8 mouse cellular contexts compared by ENCODE assay signal in the genomic region with DNA sequence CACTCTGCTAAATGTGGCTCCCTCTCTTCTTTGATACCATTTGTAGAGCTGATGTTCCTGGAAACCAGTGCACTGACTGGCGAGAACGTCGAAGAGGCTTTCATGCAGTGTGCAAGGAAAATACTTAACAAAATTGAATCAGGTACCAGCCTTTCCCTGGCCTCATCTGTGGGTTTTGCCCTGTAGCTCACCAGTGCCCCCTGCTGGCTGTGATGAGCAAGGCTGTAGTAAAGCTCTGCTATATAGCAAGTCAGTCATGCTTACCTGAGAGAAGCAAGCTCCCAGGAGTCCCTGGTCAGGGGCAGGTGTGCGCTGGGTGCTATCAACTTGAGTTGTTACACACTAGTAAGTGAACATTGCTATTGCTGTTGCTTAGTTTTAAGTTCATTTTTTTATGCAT. TPM values are rescaled to one million over a fixed set of nuclear protein-coding genes. Genes with fewer than 3 reads are reported as not detected.
A peak's percentile ranks its signal among the peaks of the same experiment; 100 is the strongest.
DNase-seq lines count a peak whose midpoint lies in the region; ATAC-seq and TF ChIP-seq lines count a peak whose summit lies in the region.

No protein-coding gene starts in this region.

- TF ChIP-seq POLR2A in liver, adult 2 months (IDR thresholded peaks at IDR 0.05; ENCODE audit: extremely low read depth, insufficient read depth, low read length): no peak
- TF ChIP-seq POLR2A in MEL (IDR thresholded peaks at IDR 0.05; ENCODE audit: control insufficient read depth in 1 of 2, insufficient read depth in 1 of 2, low read depth in 1 of 2, low read length in 2 of 2, poor library complexity in 1 of 2): peak in 1 of 2 experiments; percentile 23; a peak in 1 of 4 replicates

- H3K36me3 ChIP-seq in liver, adult 2 months (ENCODE audit: control insufficient read depth, insufficient read depth, low read length): peaks cover 42% of the 10 kb centered on the region; the same call in 1 of the 2 replicates
- peaks cover 46% of the 10 kb centered on the region for H3K36me3 ChIP-seq in liver, embryonic 11.5 days (ENCODE audit: control insufficient read depth, insufficient read depth, low read length)
- H3K36me3 ChIP-seq in MEL (ENCODE audit: control insufficient read depth in 1 of 2, insufficient read depth in 2 of 2, low read length in 2 of 2): peaks cover 0 to 10% of the 10 kb centered on the region in 2 experiments; a peak in 1 of 4 replicates

- peak; percentile 52 for DNase-seq in liver, adult 2 months (ENCODE audit: extremely low read depth, low read depth, low spot score)
- DNase-seq in liver, embryonic 11.5 days (ENCODE audit: low spot score): no peak
- DNase-seq in MEL (ENCODE audit: low read depth, low spot score): peak; percentile 54
- DNase-seq in adrenal gland, postnatal 25 days: peak; percentile 76
- DNase-seq in heart, postnatal 4 days: peak; percentile 54
- DNase-seq in frontal cortex, postnatal 10 days (ENCODE audit: low spot score in 2 of 2): no peak
- no peak for DNase-seq in cerebellum, postnatal 4 days (ENCODE audit: low spot score in 2 of 2)

- no peaks in the 10 kb centered on the region for H3K79me2 ChIP-seq in liver, adult 2 months (ENCODE audit: control insufficient read depth, insufficient read depth, low read length)
- no peaks in the 10 kb centered on the region for H3K79me2 ChIP-seq in MEL (ENCODE audit: control insufficient read depth, insufficient read depth, low read length, poor library complexity)

- no peaks in the 10 kb centered on the region for H3K27me3 ChIP-seq in liver, adult 2 months (ENCODE audit: control insufficient read depth, insufficient read depth, low read length)
- H3K27me3 ChIP-seq in liver, embryonic 11.5 days (replicated peaks; ENCODE audit: control insufficient read depth, insufficient read depth, low read length): no peaks in the 10 kb centered on the region
- H3K27me3 ChIP-seq in MEL (ENCODE audit: control insufficient read depth in 1 of 2, insufficient read depth in 2 of 2, low read length in 2 of 2): no peaks in the 10 kb centered on the region

- no peak overlapping the region for H3K9ac ChIP-seq in liver, adult 2 months (ENCODE audit: low read depth, low read length)
- H3K9ac ChIP-seq in liver, embryonic 11.5 days (ENCODE audit: low read depth, low read length): no peak overlapping the region
- H3K9ac ChIP-seq in MEL (ENCODE audit: control insufficient read depth, low read depth, low read length, poor library complexity, severe bottlenecking): no peak overlapping the region

- H3K9me3 ChIP-seq in liver, embryonic 11.5 days (ENCODE audit: control insufficient read depth, low read length): no peaks in the 10 kb centered on the region
- H3K9me3 ChIP-seq in MEL (replicated peaks; ENCODE audit: insufficient read depth, low read length): no peaks in the 10 kb centered on the region

- no peak overlapping the region for H3K4me2 ChIP-seq in liver, embryonic 11.5 days

- H3K4me1 ChIP-seq in liver, adult 2 months (ENCODE audit: control insufficient read depth, insufficient read depth, low read length): no peaks in the 10 kb centered on the region
- no peaks in the 10 kb centered on the region for H3K4me1 ChIP-seq in liver, embryonic 11.5 days (replicated peaks; ENCODE audit: control insufficient read depth, insufficient read depth, low read length)
- H3K4me1 ChIP-seq in MEL (ENCODE audit: control insufficient read depth in 1 of 2, insufficient read depth in 2 of 2, low read length in 2 of 2): no peaks in the 10 kb centered on the region

- peak; percentile 94 for TF ChIP-seq CTCF in liver, adult 2 months (IDR thresholded peaks at IDR 0.05; ENCODE audit: low read depth, low read length)
- TF ChIP-seq CTCF in MEL (IDR thresholded peaks at IDR 0.05 in 2 of 3, conservative IDR thresholded peaks at IDR 0.05 in 1 of 3; ENCODE audit: control insufficient read depth in 1 of 3, insufficient read depth in 1 of 3, low read depth in 2 of 3, low read length in 3 of 3, poor library complexity in 1 of 3, severe bottlenecking in 1 of 3): peak; percentile 69 to 90 (median 77)

- peak; percentile 37 for TF ChIP-seq RAD21 in MEL (IDR thresholded peaks at IDR 0.05; ENCODE audit: low read depth, low read length)

- H3K27ac ChIP-seq in liver, adult 2 months (replicated peaks; ENCODE audit: insufficient read depth, low read depth, low read length): no peak overlapping the region
- no peak overlapping the region for H3K27ac ChIP-seq in liver, embryonic 11.5 days (ENCODE audit: low read depth, low read length)
- no peak overlapping the region for H3K27ac ChIP-seq in MEL (ENCODE audit: control insufficient read depth, low read depth, low read length)

- TF ChIP-seq EP300 in MEL (IDR thresholded peaks at IDR 0.05; ENCODE audit: low read depth in 1 of 2, low read length in 2 of 2): no peak

- no peak for ATAC-seq in liver, embryonic 11.5 days (replicated peaks; ENCODE audit: low FRiP score)
- peak; percentile 58 for ATAC-seq in megakaryocyte progenitor cell, adult 5-6 weeks (replicated peaks; ENCODE audit: poor library complexity)

- 83% methylated on average over 4 of the region's 4 CpGs for WGBS in liver, adult 2 months
- 94% methylated on average over 4 of the region's 4 CpGs for WGBS in liver, embryonic 11.5 days

- no peak overlapping the region for H3K4me3 ChIP-seq in liver, adult 2 months (ENCODE audit: insufficient read depth, low read depth, low read length)
- no peak overlapping the region for H3K4me3 ChIP-seq in liver, embryonic 11.5 days (ENCODE audit: low read depth, low read length)
- no peak overlapping the region for H3K4me3 ChIP-seq in MEL (ENCODE audit: control insufficient read depth in 1 of 2, insufficient read depth in 1 of 2, low read depth in 2 of 2, low read length in 2 of 2)

TF ChIP-seq in MEL, 35 proteins besides CTCF, POLR2A, EP300 and RAD21:
- no peak for TF ChIP-seq MYC (IDR thresholded peaks at IDR 0.05; ENCODE audit: low read depth, low read length)
- no peak for TF ChIP-seq RCOR1 (IDR thresholded peaks at IDR 0.05; ENCODE audit: low read depth, low read length)
- TF ChIP-seq MEF2A (IDR thresholded peaks at IDR 0.05; ENCODE audit: extremely low read depth, insufficient replicate concordance, low read depth, low read length, poor library complexity, severe bottlenecking): no peak
- no peak for TF ChIP-seq NELFE (IDR thresholded peaks at IDR 0.05; ENCODE audit: low read depth, low read length)
- no peak for TF ChIP-seq MAFK (IDR thresholded peaks at IDR 0.05; ENCODE audit: borderline replicate concordance, low read depth, low read length)
- TF ChIP-seq POLR2AphosphoS2 (IDR thresholded peaks at IDR 0.05; ENCODE audit: low read length): no peak
- no peak for TF ChIP-seq CHD2 (IDR thresholded peaks at IDR 0.05; ENCODE audit: low read length)
- peak; percentile 61 for TF ChIP-seq SMC3 (IDR thresholded peaks at IDR 0.05; ENCODE audit: low read depth, low read length)

RNA-seq across cellular contexts. Expression of a gene that starts 27.0 kb away (rescaled TPM):
- total RNA-seq in liver, adult 2 months (2014; rRNA removed): 15.4 and 15.7 TPM in 2 replicates
- polyA plus RNA-seq in liver, adult 2 months (2012; rRNA removed): 24.4 and 24.6 TPM in 2 replicates
- polyA plus RNA-seq in liver, embryonic 11.5 days (2014; fragmentation: Nextera tagmentation; extraction: Ambion mirVana): 61.8 and 65.9 TPM in 2 replicates
- total RNA-seq in MEL (2012; rRNA removed): 22.2 and 23.1 TPM in 2 replicates
- polyA plus RNA-seq in MEL (2012; ENCODE audit: insufficient read depth in 1 of 2, insufficient read length in 2 of 2, low read depth in 1 of 2, low replicate concordance in 2 of 2, missing spikeins in 1 of 2): 10 to 100 TPM in 1 of 2 experiments, not detected in 1; 44.6 TPM
- total RNA-seq in adrenal gland, postnatal 25 days (2021): 23.6 and 24.6 TPM in 2 replicates
- total RNA-seq in heart, postnatal 4 days (2021): 10 to 100 TPM in 1 of 2 experiments, 1 to 10 TPM in 1; 9.4 to 12.0 TPM
- 5.3 and 12.5 TPM in 2 replicates for total RNA-seq in megakaryocyte progenitor cell, adult 5-6 weeks (2015)
- 5.2 and 5.9 TPM in 2 replicates for total RNA-seq in megakaryocyte progenitor cell, adult 5-6 weeks (2017)

RNA-seq across cellular contexts. Expression of a gene that starts 27.3 kb away (rescaled TPM):
- 0.09 and 0.34 TPM in 2 replicates for total RNA-seq in liver, adult 2 months (2014; rRNA removed)
- polyA plus RNA-seq in liver, adult 2 months (2012; rRNA removed): 0.07 and 0.12 TPM in 2 replicates
- 4.6 and 5.2 TPM in 2 replicates for polyA plus RNA-seq in liver, embryonic 11.5 days (2014; fragmentation: Nextera tagmentation; extraction: Ambion mirVana)
- 6.7 and 7.0 TPM in 2 replicates for total RNA-seq in MEL (2012; rRNA removed)
- polyA plus RNA-seq in MEL (2012; ENCODE audit: insufficient read depth in 1 of 2, insufficient read length in 2 of 2, low read depth in 1 of 2, low replicate concordance in 2 of 2, missing spikeins in 1 of 2): 10 to 100 TPM in 1 of 2 experiments, not detected in 1; 12.1 TPM
- total RNA-seq in adrenal gland, postnatal 25 days (2021): 2.7 and 4.4 TPM in 2 replicates
- total RNA-seq in heart, postnatal 4 days (2021): 1 to 10 TPM; 4.6 to 5.4 TPM
- total RNA-seq in megakaryocyte progenitor cell, adult 5-6 weeks (2015): 5.3 and 6.9 TPM in 2 replicates
- 6.3 and 8.4 TPM in 2 replicates for total RNA-seq in megakaryocyte progenitor cell, adult 5-6 weeks (2017)

Comparison
In these comparisons a context has a peak if more than half of its experiments do, and no peak if none do; other contexts are left out.
1. DNase-seq: peak in liver, adult 2 months (single experiment), MEL (single experiment), adrenal gland, postnatal 25 days (single experiment) and heart, postnatal 4 days (single experiment); none in liver, embryonic 11.5 days (single experiment), frontal cortex, postnatal 10 days (0 of 2) and cerebellum, postnatal 4 days (0 of 2).